Mouse (Mus musculus): ENCODE data around the gene Defb29. TPM values are rescaled to one million over a fixed set of nuclear protein-coding genes. Genes with fewer than 3 reads are reported as not detected.

The Defb29 gene
- not detected in 2 replicates for total RNA-seq (2014; fragmentation: Nextera tagmentation)
- not detected in 2 replicates for total RNA-seq (2017)

GRCm38 (mm10) chr2:152539944-152540710 lies at the start of gene Defb29:
TSS of gene Defb29 (minus strand) at chr2:152540098.
- no peak for ATAC-seq (replicated peaks; ENCODE audit: poor library complexity, severe bottlenecking)

- ATAC-seq (replicated peaks; ENCODE audit: poor library complexity, severe bottlenecking): no peak
These were observed 49.1 kb upstream of the Defb29 start for GRCm38 (mm10) chr2:152589021-152589420.

- ATAC-seq (replicated peaks; ENCODE audit: poor library complexity, severe bottlenecking): no peak
These were observed 48.6 kb upstream of the Defb29 start for GRCm38 (mm10) chr2:152588450-152588849.

GRCm38 (mm10) chr2:152586926-152587560 lies 47.1 kb upstream of the Defb29 start:
- ATAC-seq (replicated peaks; ENCODE audit: poor library complexity, severe bottlenecking): peak; percentile 78

- ATAC-seq (replicated peaks; ENCODE audit: poor library complexity, severe bottlenecking): no peak
These were observed 40.7 kb upstream of the Defb29 start for GRCm38 (mm10) chr2:152580612-152581011.

- no peak for ATAC-seq (replicated peaks; ENCODE audit: poor library complexity, severe bottlenecking)
These were observed 40.2 kb upstream of the Defb29 start, which contains the start of gene Defb19 for GRCm38 (mm10) chr2:152580107-152580506. TSS of gene Defb19 (minus strand) at chr2:152580312.

- no peak for ATAC-seq (replicated peaks; ENCODE audit: poor library complexity, severe bottlenecking)
These were observed 33.6 kb upstream of the Defb29 start for GRCm38 (mm10) chr2:152573484-152573883.

- ATAC-seq (replicated peaks; ENCODE audit: poor library complexity, severe bottlenecking): no peak
These were observed 32.4 kb upstream of the Defb29 start, which contains the start of gene Defb21 for GRCm38 (mm10) chr2:152572114-152572794. TSS of gene Defb21 (plus strand) at chr2:152572744.

- ATAC-seq (replicated peaks; ENCODE audit: poor library complexity, severe bottlenecking): no peak
These were observed 30.4 kb upstream of the Defb29 start for GRCm38 (mm10) chr2:152570313-152570712.

- ATAC-seq (replicated peaks; ENCODE audit: poor library complexity, severe bottlenecking): no peak
These were observed 30.0 kb upstream of the Defb29 start for GRCm38 (mm10) chr2:152569881-152570280.

GRCm38 (mm10) chr2:152569038-152569437 lies 29.1 kb upstream of the Defb29 start, which contains the start of gene Gm17416:
TSS of gene Gm17416 (plus strand) at chr2:152569338.
- no peak for ATAC-seq (replicated peaks; ENCODE audit: poor library complexity, severe bottlenecking)

GRCm38 (mm10) chr2:152556655-152557054 lies 16.8 kb upstream of the Defb29 start:
- ATAC-seq (replicated peaks; ENCODE audit: poor library complexity, severe bottlenecking): no peak; the same call in 1 of the 2 replicates

- peak; percentile 76 for ATAC-seq (replicated peaks; ENCODE audit: poor library complexity, severe bottlenecking)
These were observed 14.0 kb upstream of the Defb29 start for GRCm38 (mm10) chr2:152553774-152554423.

- ATAC-seq (replicated peaks; ENCODE audit: poor library complexity, severe bottlenecking): no peak
These were observed 8.2 kb upstream of the Defb29 start for GRCm38 (mm10) chr2:152548124-152548523.

GRCm38 (mm10) chr2:152544691-152545090 lies 4.8 kb upstream of the Defb29 start:
- ATAC-seq (replicated peaks; ENCODE audit: poor library complexity, severe bottlenecking): peak; percentile 66

GRCm38 (mm10) chr2:152543478-152543877 lies 3.6 kb upstream of the Defb29 start:
- no peak for ATAC-seq (replicated peaks; ENCODE audit: poor library complexity, severe bottlenecking)

GRCm38 (mm10) chr2:152542897-152543296 lies 3.0 kb upstream of the Defb29 start:
- ATAC-seq (replicated peaks; ENCODE audit: poor library complexity, severe bottlenecking): no peak

- peak; percentile 95 for ATAC-seq (replicated peaks; ENCODE audit: poor library complexity, severe bottlenecking)
These were observed 2.1 kb upstream of the Defb29 start for GRCm38 (mm10) chr2:152541979-152542378.

- ATAC-seq (replicated peaks; ENCODE audit: poor library complexity, severe bottlenecking): no peak
These were observed 21.9 kb downstream of the Defb29 start, which contains the start of gene Defb28 for GRCm38 (mm10) chr2:152517981-152518380. TSS of gene Defb28 (plus strand) at chr2:152518255.

- ATAC-seq (replicated peaks; ENCODE audit: poor library complexity, severe bottlenecking): no peak
These were observed 23.8 kb downstream of the Defb29 start for GRCm38 (mm10) chr2:152516084-152516483.

Data from granulocyte monocyte progenitor cell, adult 5-6 weeks (primary cell).